Mouse (Mus musculus): ENCODE data around the gene Sorl1. TPM values are rescaled to one million over a fixed set of nuclear protein-coding genes. Genes with fewer than 3 reads are reported as not detected.

Gene Sorl1
- polyA plus RNA-seq, 1 experiment from 2014 or later = 2.8 TPM

DNA sequence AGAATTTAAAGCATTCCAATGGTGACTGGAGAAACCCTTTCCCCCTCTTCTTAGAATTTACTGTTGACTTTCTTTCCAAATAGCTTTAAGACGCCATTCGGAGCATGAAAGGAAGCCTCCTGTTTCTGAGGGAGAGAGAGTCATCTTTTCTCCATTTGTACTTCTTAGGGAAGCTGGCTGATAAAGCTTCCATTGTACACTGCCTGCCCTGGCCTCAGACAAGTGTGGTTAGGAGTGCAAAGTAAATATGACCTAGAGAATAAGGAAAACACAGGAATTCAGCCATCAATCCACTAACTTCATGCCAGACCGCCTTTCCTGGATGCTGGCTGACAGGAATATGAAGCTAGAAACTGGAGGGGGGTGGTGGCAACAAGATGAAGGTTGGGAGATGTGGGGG, 100.7 kb downstream of the Sorl1 start:
- no peak overlapping the region for H3K27ac ChIP-seq (ENCODE audit: low read depth, low read length)
- H3K36me3 ChIP-seq (ENCODE audit: control insufficient read depth, insufficient read depth) = peaks cover 16% of the 10 kb centered on the region; the same call in 1 of the 2 replicates
- no peak overlapping the region for H3K9ac ChIP-seq (ENCODE audit: low read depth, low read length)
- H3K27me3 ChIP-seq (replicated peaks; ENCODE audit: control insufficient read depth, insufficient read depth, low read length) = no peaks in the 10 kb centered on the region
- no peak overlapping the region for H3K4me2 ChIP-seq (replicated peaks; ENCODE audit: low read depth)
- H3K4me3 ChIP-seq (ENCODE audit: low read depth, low read length) = no peak overlapping the region
- no peak for ATAC-seq
- 71% methylated on average over 3 of the region's 3 CpGs for WGBS
- no peak for TF ChIP-seq CTCF (IDR thresholded peaks at IDR 0.05; ENCODE audit: low read depth)
- no peaks in the 10 kb centered on the region for H3K4me1 ChIP-seq (replicated peaks; ENCODE audit: control insufficient read depth, insufficient read depth, low read length)
- no peaks in the 10 kb centered on the region for H3K9me3 ChIP-seq (ENCODE audit: control insufficient read depth)

DNA sequence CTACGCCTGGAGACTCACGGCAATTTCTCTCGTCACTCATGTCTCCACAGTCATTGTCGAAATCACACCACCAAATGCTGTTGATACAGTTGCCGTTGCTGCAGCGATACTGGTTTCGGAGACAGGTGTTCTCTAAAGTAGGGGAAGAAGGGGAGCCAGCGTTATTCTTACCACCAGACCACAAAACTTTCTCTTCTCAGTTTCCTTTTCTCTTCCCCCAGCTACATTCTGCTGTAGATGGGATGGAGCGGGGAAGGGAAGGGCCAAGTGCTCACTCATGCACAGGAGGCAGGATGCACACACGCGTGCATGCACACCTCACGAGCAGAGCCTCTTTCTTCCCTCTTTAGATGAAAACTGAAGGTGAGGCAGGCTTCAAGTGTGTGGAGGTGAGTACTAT, 101.8 kb downstream of the Sorl1 start:
- H3K27ac ChIP-seq (ENCODE audit: low read depth, low read length) = no peak overlapping the region
- H3K27me3 ChIP-seq (replicated peaks; ENCODE audit: control insufficient read depth, insufficient read depth, low read length) = no peaks in the 10 kb centered on the region
- 91% methylated on average over 12 of the region's 12 CpGs for WGBS
- no peaks in the 10 kb centered on the region for H3K9me3 ChIP-seq (ENCODE audit: control insufficient read depth)
- H3K36me3 ChIP-seq (ENCODE audit: control insufficient read depth, insufficient read depth) = peaks cover 24% of the 10 kb centered on the region; the same call in 1 of the 2 replicates
- H3K9ac ChIP-seq (ENCODE audit: low read depth, low read length) = no peak overlapping the region
- ATAC-seq = no peak
- no peak overlapping the region for H3K4me3 ChIP-seq (ENCODE audit: low read depth, low read length)
- no peak for TF ChIP-seq CTCF (IDR thresholded peaks at IDR 0.05; ENCODE audit: low read depth)
- H3K4me1 ChIP-seq (replicated peaks; ENCODE audit: control insufficient read depth, insufficient read depth, low read length) = no peaks in the 10 kb centered on the region
- H3K4me2 ChIP-seq (replicated peaks; ENCODE audit: low read depth) = no peak overlapping the region

DNA sequence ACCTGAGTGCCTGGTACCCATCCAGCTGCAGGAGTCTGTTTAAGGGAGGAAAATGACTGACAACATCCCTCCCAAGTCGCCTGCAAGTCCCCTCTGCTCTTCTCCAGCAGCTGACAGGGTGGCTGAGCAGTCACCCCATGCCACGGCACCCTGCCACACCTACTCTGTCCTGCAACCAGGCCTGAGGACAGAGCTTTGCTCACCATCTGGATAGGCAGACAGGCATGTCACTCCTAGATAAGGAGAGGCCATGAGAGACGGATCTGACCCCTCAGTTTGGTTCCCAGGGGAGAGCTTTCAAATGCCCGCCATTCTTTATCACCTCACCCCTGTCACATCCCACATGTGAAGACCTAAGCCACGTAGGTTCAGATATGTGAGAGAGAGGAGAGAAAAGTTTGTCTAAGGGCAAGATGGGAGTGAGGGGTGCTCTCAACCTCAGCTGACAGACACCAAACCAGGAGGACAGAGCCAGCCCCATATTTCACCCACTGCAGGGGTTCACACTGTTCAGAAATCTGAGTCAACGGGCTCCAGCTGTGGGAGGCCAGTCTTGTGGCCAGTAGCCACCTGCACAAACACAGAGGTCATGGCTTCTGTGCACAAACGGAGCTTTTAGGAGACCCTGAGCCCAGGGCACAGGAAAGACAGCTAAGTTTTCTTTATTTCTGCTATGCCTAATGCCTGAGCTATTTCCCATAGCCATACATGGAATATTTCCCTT, 104.6 kb downstream of the Sorl1 start:
- H3K36me3 ChIP-seq (ENCODE audit: control insufficient read depth, insufficient read depth) = peaks cover 30% of the 10 kb centered on the region
- no peak overlapping the region for H3K4me2 ChIP-seq (replicated peaks; ENCODE audit: low read depth)
- WGBS = 69% methylated on average over 7 of the region's 7 CpGs
- H3K4me1 ChIP-seq (replicated peaks; ENCODE audit: control insufficient read depth, insufficient read depth, low read length) = no peaks in the 10 kb centered on the region
- no peak for ATAC-seq
- H3K4me3 ChIP-seq (ENCODE audit: low read depth, low read length) = no peak overlapping the region
- H3K27me3 ChIP-seq (replicated peaks; ENCODE audit: control insufficient read depth, insufficient read depth, low read length) = no peaks in the 10 kb centered on the region
- no peaks in the 10 kb centered on the region for H3K9me3 ChIP-seq (ENCODE audit: control insufficient read depth)
- no peak overlapping the region for H3K9ac ChIP-seq (ENCODE audit: low read depth, low read length)
- no peak overlapping the region for H3K27ac ChIP-seq (ENCODE audit: low read depth, low read length)
- no peak for TF ChIP-seq CTCF (IDR thresholded peaks at IDR 0.05; ENCODE audit: low read depth)

DNA sequence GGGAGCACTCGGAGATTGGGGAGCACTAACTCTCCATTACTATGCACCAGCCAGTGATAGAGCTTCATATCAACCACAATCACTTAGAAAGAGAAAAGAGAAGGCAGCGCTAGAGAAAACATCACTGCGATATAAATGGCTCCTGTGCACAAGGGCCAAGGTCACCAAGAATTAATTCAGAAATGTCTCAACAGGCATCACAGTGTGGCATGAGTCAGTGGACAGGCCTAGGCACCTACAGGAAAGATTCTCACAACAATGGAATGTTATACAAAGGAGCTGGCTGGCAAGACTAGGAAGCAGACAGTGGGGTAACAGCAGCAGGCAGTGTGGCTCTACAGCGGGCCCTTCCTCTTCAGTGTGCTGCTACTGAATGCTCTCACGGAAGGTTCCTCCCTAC, 115.6 kb downstream of the Sorl1 start:
- Histone ChIP-seq H3K36me3 (ENCODE audit: control insufficient read depth, insufficient read depth) (no peaks in the 10 kb centered on the region; the same call in 1 of the 2 replicates), H3K27ac (ENCODE audit: low read depth, low read length) (no peak overlapping the region), H3K9ac (ENCODE audit: low read depth, low read length) (no peak overlapping the region), H3K4me3 (ENCODE audit: low read depth, low read length) (no peak overlapping the region), H3K4me1 (replicated peaks; ENCODE audit: control insufficient read depth, insufficient read depth, low read length) (no peaks in the 10 kb centered on the region; the same call in 1 of the 2 replicates), H3K9me3 (ENCODE audit: control insufficient read depth) (no peaks in the 10 kb centered on the region), H3K27me3 (replicated peaks; ENCODE audit: control insufficient read depth, insufficient read depth, low read length) (no peaks in the 10 kb centered on the region), H3K4me2 (replicated peaks; ENCODE audit: low read depth) (no peak overlapping the region)
- 94% methylated on average over 5 of the region's 5 CpGs for WGBS
- ATAC-seq = no peak
- no peak for TF ChIP-seq CTCF (IDR thresholded peaks at IDR 0.05; ENCODE audit: low read depth)

DNA sequence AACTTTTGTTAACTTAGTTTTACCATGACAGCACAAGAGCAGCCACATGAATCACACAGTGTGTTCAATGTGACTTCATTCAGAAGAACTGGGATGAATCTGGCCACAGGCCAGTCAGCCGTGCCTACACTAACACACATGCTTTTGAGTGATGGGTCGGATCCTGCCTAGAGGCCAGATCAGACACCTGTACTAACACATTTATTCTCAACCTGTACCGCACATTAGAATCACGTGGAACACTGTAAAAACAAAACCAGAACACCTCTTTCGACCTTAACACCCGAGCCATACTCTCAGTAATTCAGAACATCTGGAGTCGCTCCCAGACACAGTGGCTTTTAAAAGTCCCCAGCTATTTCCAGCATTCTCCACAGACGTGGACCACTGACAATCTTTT, 119.0 kb downstream of the Sorl1 start:
- 70% methylated on average over 8 of the region's 8 CpGs for WGBS
- Histone ChIP-seq H3K9me3 (ENCODE audit: control insufficient read depth) (no peaks in the 10 kb centered on the region), H3K4me3 (ENCODE audit: low read depth, low read length) (no peak overlapping the region), H3K9ac (ENCODE audit: low read depth, low read length) (no peak overlapping the region), H3K36me3 (ENCODE audit: control insufficient read depth, insufficient read depth) (peaks cover 12% of the 10 kb centered on the region; the same call in 1 of the 2 replicates), H3K27me3 (replicated peaks; ENCODE audit: control insufficient read depth, insufficient read depth, low read length) (no peaks in the 10 kb centered on the region), H3K4me2 (replicated peaks; ENCODE audit: low read depth) (no peak overlapping the region), H3K4me1 (replicated peaks; ENCODE audit: control insufficient read depth, insufficient read depth, low read length) (no peaks in the 10 kb centered on the region; the same call in 1 of the 2 replicates), H3K27ac (ENCODE audit: low read depth, low read length) (no peak overlapping the region)
- ATAC-seq = no peak
- no peak for TF ChIP-seq CTCF (IDR thresholded peaks at IDR 0.05; ENCODE audit: low read depth)

DNA sequence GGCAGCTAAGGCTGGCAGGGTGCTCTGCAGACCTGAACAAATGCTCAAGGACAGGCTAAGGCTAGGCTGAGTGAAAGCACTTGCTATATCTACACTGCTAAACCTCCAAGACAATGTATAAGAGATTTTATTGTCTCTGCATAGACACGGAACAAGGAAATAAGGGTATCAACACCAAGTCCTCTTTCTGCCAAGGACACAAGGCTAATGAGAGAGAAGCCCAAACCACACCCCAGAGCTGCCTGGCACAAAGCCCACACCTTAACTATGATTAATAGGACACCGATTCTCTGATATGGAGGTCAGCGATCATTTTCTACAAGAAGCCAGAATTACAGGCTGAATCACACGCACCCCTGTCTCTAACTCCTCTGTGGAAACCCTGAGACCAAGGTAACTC, 120.0 kb downstream of the Sorl1 start:
- no peak overlapping the region for H3K9ac ChIP-seq (ENCODE audit: low read depth, low read length)
- H3K9me3 ChIP-seq (ENCODE audit: control insufficient read depth) = no peaks in the 10 kb centered on the region
- no peak overlapping the region for H3K4me3 ChIP-seq (ENCODE audit: low read depth, low read length)
- ATAC-seq = peak; percentile 68
- no peaks in the 10 kb centered on the region; the same call in 1 of the 2 replicates for H3K4me1 ChIP-seq (replicated peaks; ENCODE audit: control insufficient read depth, insufficient read depth, low read length)
- no peak overlapping the region for H3K4me2 ChIP-seq (replicated peaks; ENCODE audit: low read depth)
- H3K27me3 ChIP-seq (replicated peaks; ENCODE audit: control insufficient read depth, insufficient read depth, low read length) = no peaks in the 10 kb centered on the region
- no peak for TF ChIP-seq CTCF (IDR thresholded peaks at IDR 0.05; ENCODE audit: low read depth)
- WGBS = 34% methylated on average over 4 of the region's 4 CpGs
- peaks cover 12% of the 10 kb centered on the region; the same call in 1 of the 2 replicates for H3K36me3 ChIP-seq (ENCODE audit: control insufficient read depth, insufficient read depth)
- H3K27ac ChIP-seq (ENCODE audit: low read depth, low read length) = no peak overlapping the region

All from intestine, postnatal 0 days (tissue).